Mouse (Mus musculus) urinary bladder, adult 18-20 months (tissue): ENCODE results near the gene Ddb1.

Source experiments
- DNase-seq, 2 experiments: peaks; one replicate each; pipeline ENCODE4 v3.0.0; 2022; ENCODE audit warnings: low spot score in 2 of 2, mixed read lengths in 2 of 2

The Ddb1 gene

DNA sequence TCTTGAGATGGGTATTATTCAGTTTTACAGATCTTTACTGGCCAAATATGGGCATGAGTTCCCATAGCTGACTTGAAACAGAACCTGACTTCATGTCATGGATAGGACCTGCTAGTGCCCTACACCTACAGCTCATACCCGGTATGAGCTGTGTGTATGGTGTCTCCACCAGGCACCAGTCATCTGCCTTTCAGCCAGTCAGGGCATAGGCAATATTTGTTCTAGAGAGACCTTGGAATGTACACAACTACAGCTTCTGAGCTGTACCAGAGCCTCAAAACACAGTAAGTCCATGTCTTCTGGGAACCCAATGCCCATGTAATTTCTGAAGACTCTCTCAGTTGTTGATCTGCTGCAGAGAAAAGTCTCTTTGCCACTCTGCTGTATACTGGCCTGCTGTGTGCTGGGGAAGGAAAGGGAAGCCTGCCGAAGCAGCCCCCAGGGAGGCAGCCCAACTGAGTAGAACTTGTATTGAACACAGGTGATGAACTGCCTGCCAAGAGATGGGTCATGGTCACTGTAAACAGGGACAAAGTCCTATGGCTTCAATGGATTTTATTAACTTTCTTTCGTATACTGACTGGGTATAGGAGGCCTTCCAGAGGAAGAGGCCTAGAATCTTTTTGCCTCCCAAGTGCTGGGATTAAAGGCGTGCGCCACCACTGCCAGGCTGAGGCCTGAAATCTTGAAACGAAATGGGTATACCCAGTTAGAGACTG lies 13.3 kb upstream of the Ddb1 start:
- no peak for DNase-seq

DNA sequence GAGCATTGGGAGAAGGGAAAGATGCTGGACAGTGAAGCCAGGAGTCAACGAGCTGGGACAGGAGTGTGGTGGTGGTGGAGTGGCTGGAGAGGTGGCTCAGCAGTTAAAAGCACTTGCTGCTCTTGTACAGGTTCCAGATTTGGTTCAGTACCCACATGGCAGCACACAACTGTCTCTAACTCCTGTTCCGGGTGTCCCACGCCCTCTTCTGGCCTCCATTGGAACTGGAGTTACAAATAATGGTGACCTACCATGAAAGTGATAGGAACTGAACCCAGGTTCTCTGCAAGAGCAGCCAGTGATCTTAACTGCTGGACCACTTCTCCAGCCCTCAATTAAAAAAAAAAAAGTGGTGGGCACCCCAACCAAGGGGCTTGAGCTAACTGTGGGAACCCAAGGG lies 6.9 kb upstream of the Ddb1 start:
- DNase-seq, result no peak

- no peak for DNase-seq
These were observed 5.5 kb upstream of the Ddb1 start for GRCm38 (mm10) chr19:10599648-10600047.

- no peak for DNase-seq
These were observed 2.8 kb upstream of the Ddb1 start for GRCm38 (mm10) chr19:10602247-10602769.

GRCm38 (mm10) chr19:10602787-10603186 lies 2.3 kb upstream of the Ddb1 start:
- peak; percentile 72 to 73 for DNase-seq

DNA sequence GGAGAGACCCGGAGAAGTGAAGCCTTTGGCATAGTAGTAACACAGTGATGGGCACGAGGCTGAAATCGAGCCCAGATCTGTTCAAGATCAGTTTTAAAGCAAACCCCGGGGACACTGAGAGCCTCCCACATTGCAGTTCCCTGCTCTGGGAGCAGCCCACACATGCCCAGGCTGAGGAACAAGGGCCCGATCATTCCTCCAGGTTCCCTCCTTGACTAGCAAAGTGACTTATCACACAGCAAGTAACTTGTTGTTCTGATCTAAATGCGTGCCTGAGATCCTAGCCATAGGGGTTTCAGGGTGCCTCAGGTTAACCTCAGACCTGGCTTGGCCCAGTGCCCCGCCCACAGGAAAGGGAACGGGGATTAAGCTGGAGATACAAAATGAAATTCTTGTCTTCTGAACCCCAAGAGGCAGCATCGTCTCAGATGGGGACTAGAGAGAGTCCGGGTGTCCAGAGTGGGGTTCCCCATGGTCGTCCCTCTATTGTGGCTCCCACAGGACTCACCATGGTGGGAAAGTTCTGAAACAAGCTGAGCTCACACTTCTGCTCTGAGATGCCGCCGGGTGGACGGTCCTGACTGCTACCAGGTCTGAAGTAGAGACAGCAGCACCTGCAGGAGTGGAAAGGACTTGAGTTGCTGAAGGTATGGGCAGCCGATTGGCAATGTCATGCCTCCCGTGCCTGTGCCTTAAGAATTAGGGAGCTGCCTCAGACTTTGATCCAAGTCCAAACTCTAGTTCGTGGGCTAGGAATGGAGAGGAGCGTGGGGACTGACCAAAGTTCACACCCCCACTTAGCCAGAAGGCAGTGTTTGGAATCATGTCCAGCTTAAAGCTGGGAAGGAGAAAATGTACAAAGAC lies 1.2 kb upstream of the Ddb1 start:
- no peak for DNase-seq

DNA sequence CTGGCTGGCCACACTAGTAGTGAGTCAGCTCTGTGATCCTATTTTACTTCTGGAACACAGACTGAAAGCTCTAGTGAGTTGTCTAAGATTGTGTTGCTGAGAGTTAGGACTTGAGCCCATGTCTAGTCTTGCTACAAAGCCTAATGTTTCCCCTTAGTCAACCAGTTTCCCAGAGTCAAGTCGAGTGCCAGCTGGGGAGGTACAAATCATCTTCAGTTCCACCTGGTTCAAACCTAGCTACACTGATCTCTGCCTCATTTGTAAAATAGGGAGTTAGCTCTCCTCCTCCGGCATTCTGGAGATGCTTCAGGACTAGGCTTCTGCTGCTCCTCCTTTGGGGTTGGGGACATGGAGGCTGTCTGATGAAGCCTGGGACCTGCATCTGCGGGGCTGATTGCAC lies 593 bp upstream of the Ddb1 start:
- no peak for DNase-seq

- DNase-seq, result no peak
These were observed 935 bp downstream of the Ddb1 start for GRCm38 (mm10) chr19:10605901-10606622.

GRCm38 (mm10) chr19:10608573-10609240 lies 3.6 kb downstream of the Ddb1 start:
- no peak for DNase-seq

DNA sequence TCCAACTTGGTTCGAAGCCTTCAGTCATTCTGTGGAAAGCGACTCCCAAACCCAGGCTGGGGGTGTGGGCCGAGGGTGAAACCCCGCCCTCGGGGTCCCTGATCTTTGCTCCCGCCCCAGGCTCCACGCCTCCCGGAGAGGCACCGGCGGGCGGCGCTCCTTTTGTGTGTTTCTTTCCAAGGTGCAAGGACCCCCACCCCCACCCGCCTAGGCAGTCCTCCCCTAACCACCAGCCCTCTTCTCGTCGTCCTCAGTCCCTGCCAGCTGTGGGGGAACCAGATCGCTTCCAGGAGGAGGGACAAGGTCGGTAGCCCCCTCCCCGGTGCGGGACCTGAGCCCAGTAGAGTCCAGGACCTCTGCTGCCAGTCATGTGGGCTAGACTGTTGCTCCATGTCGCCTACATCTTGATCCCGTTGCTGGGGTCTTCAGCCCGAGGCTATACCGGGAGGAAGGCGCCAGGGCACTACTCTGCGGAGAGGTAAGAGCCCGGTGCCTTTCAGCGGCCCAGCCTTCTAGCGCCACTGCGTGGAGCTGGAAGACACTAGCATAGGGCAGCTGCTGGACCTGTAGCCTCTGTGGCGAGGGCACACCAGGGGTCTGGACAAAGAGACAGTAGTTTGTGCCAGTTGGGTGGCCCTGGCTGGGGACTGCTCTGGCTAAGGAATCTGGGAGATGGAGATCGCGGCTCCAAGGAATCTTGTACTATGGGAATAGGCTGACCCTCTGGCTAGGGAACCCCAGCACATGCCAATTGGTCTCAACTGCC lies 29.2 kb downstream of the Ddb1 start, which contains the start of gene Vwce:
Vwce (plus strand) TSS at position 108 of the 766 bp plus-strand sequence.
- DNase-seq, result peak in 1 of 2 experiments; percentile 35

GRCm38 (mm10) chr19:10634872-10635318 lies 29.8 kb downstream of the Ddb1 start:
- DNase-seq, result peak in 1 of 2 experiments; percentile 18

- no peak for DNase-seq
These were observed 32.7 kb downstream of the Ddb1 start for GRCm38 (mm10) chr19:10637840-10638239.

DNA sequence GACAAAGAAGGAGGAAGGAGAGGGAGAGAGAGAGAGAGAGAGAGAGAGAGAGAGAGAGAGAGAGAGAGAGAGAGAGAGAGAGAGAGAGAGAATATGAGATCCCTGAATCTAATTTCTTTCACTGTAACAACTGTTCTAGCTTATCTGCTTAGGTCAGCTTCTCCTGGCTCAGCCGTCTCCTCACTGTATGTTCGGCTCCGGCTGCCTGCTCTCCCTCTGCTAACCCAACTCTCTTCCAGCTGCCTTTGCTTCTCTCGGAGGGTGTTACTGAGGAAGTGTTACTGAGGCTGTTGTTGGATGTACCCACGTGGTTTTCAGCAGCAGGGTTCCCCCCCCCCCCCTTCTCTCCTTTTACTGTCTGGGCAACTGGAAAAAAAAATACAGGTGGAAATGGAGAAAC lies 35.0 kb downstream of the Ddb1 start:
- no peak for DNase-seq

DNA sequence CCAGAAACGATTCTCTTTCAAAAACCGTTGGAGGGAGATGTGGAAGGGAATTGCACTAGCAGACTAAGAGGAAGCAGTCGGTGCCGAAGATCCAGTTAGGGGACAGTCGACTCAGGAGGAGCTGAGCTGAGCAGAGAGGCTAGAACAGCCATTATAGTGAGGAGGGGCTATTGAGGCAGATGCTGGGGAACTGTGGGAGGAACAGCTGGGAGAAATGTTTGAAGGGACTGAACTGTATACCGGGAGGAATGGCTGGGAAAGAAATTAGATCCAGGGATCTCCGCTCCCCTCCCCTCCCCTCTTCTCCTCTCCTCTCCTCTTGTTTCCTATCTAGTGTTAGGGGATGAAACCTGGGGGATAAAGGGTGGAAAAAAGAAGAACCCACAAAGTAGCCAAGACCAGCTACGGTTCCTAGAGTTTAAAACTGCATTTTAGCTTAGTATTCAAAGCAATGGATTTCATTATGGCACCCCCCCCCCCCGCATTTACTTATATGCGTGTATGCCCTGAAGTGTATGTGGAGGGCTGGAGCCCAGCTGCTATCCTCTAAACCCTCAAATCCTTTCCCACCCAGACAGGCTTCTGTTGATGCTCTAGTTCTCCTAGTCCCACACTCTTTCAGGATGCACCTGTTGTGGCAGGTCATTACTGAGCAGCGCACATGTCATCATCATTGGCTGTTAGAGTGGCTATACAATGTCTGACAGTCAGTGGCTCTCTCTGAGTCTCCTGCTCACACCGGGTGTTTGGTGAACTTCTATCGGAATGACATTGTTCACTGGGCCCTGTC lies 35.7 kb downstream of the Ddb1 start:
- no peak for DNase-seq

- no peak for DNase-seq
These were observed 40.5 kb downstream of the Ddb1 start for GRCm38 (mm10) chr19:10645616-10646015.

DNA sequence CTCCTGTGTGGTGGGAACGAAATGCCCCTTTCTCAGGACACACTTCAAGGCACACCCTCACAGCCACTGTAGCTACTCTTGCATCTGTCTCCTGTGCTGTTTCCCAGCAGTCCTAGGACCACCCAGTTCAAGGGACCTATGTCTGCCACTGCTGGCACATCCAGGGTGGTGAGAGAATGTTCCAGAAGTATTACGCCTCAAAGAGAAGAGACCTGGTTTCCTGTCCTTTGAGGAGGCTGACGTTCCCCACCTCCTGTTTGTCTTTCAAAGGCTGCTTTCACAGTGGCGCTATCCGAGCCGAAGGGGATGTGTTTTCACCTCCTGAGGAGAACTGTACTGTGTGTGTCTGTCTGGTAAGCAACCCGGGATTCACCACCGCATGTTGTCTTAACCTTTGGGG lies 43.0 kb downstream of the Ddb1 start:
- DNase-seq, result no peak

- no peak for DNase-seq
These were observed 50.9 kb downstream of the Ddb1 start for GRCm38 (mm10) chr19:10656058-10656457.

DNA sequence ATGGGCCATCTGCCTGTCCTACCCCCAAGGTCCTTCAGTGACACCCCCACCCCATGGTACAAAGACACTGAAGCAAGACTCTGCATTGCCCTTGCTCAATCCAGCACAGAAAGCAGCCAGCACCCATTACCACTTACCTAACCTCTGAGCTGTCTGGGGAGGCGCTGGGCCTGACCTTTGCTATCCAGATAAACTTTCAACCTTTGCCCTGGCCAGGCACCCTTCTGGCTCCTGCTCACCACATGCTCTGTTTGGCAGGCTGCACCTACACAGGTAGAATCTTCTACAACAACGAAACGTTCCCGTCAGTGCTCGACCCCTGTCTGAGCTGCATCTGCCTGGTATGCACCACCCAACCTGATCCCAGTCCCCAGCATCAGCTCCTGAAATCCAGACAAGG lies 52.6 kb downstream of the Ddb1 start:
- no peak for DNase-seq

- no peak for DNase-seq
These were observed 53.3 kb downstream of the Ddb1 start for GRCm38 (mm10) chr19:10658406-10658805.

GRCm38 (mm10) chr19:10661373-10661772 lies 56.2 kb downstream of the Ddb1 start:
- no peak for DNase-seq
